Mouse (Mus musculus): ENCODE measurements around the gene Tnpo2. TPM values are rescaled to one million over a fixed set of nuclear protein-coding genes. Genes with fewer than 3 reads are reported as not detected.

Tnpo2 gene
- polyA plus RNA-seq, 1 experiment from 2014 or later, result 46.4 TPM

DNA sequence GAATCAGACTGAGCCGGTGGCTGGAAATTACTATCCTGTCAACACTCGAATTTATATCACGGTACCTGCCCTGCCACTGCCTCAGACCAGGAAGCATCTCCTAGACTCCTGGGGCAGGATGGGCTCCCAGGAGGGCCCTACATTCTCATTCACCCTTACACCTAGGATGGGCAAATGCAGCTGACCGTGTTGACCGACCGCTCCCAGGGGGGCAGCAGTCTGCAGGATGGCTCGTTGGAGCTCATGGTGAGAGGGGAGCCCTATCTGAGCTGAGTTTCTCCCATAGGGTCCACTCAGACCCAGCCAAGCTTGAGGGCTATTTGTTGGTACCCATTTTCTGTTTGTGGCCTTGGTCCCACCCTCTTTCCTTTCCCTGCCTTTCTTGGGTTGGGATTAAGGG is 58.9 kb downstream of the Tnpo2 start:
- 94% methylated on average over 7 of the region's 7 CpGs for WGBS
- no peak for ATAC-seq
- H3K36me3 ChIP-seq (ENCODE audit: poor library complexity, severe bottlenecking), result peaks cover 67% of the 10 kb centered on the region
- no peaks in the 10 kb centered on the region for H3K27me3 ChIP-seq
- no peaks in the 10 kb centered on the region for H3K4me1 ChIP-seq
- H3K9me3 ChIP-seq (replicated peaks), result no peaks in the 10 kb centered on the region
- no peak overlapping the region for H3K4me3 ChIP-seq
- no peak overlapping the region for H3K4me2 ChIP-seq
- no peak overlapping the region for H3K27ac ChIP-seq
- H3K9ac ChIP-seq, result no peak overlapping the region

DNA sequence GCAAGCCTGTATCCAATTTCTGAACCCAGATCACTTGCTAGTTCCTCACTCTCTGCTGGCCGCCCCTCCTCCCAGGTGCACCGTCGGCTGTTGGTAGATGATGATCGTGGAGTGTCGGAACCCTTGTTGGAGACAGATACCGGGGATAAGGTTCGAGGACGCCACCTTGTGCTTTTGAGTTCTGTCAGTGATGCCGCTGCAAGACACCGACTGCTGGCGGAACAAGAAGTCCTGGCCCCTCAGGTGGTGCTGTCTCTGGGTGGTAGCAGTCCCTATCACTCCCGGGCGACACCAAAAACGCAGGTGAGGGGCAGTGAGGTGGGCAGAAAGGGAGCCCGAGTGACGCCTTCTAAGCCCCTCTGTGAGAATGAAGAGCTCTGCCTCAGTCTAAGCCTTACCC is 59.5 kb downstream of the Tnpo2 start:
- Histone ChIP-seq H3K36me3 (ENCODE audit: poor library complexity, severe bottlenecking) (peaks cover 62% of the 10 kb centered on the region), H3K4me1 (no peaks in the 10 kb centered on the region), H3K27me3 (no peaks in the 10 kb centered on the region), H3K27ac (no peak overlapping the region), H3K4me3 (no peak overlapping the region), H3K9me3 (replicated peaks) (no peaks in the 10 kb centered on the region), H3K4me2 (no peak overlapping the region), H3K9ac (no peak overlapping the region)
- WGBS, result 93% methylated on average over 16 of the region's 16 CpGs
- no peak for ATAC-seq

GRCm38 (mm10) chr8:85096850-85097249 is 60.1 kb downstream of the Tnpo2 start:
- H3K4me1 ChIP-seq, result no peaks in the 10 kb centered on the region
- WGBS, result 92% methylated on average over 4 of the region's 4 CpGs
- H3K27ac ChIP-seq, result no peak overlapping the region
- no peaks in the 10 kb centered on the region for H3K9me3 ChIP-seq (replicated peaks)
- H3K36me3 ChIP-seq (ENCODE audit: poor library complexity, severe bottlenecking), result peaks cover 56% of the 10 kb centered on the region
- H3K4me3 ChIP-seq, result no peak overlapping the region
- no peak overlapping the region for H3K9ac ChIP-seq
- no peak for ATAC-seq
- H3K27me3 ChIP-seq, result no peaks in the 10 kb centered on the region
- H3K4me2 ChIP-seq, result no peak overlapping the region

DNA sequence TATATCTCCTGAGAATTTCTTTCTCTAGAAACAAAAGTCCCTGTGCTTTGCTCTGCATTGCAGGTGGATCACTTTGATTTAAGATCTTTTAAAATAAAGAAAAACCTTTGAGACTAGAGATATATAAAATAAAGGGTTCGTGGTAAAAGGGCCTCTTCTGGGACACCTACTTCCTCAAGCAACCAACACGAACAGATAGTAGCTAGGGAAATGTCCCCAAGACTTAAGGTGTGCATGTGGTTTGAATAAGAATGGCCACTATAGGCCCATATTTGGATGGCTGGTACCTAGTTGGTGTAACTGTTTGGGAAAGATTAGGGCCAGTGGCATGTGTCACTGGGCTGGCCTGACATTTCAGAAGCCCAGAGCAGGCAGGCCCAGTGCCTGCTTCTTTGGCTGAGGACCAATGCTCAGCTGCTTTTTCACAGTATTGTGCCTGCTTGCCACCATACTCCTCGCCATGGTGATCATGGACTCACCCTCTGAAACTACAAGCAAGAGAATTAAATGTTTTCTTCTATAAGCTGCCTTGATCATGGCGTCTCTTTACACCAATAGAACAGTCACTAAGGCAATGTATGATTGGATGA is 63.5 kb downstream of the Tnpo2 start:
- no peak overlapping the region for H3K9ac ChIP-seq
- WGBS, result 84% methylated on average over 4 of the region's 4 CpGs
- H3K27me3 ChIP-seq, result no peaks in the 10 kb centered on the region
- H3K4me2 ChIP-seq, result no peak overlapping the region
- H3K4me3 ChIP-seq, result no peak overlapping the region
- no peak overlapping the region for H3K27ac ChIP-seq
- no peak for ATAC-seq
- H3K36me3 ChIP-seq (ENCODE audit: poor library complexity, severe bottlenecking), result peaks cover 38% of the 10 kb centered on the region
- H3K4me1 ChIP-seq, result no peaks in the 10 kb centered on the region
- no peaks in the 10 kb centered on the region for H3K9me3 ChIP-seq (replicated peaks)

Small RNA genes within 50 kb of the gene (microRNA-seq; reads per million reads assigned to microRNA genes)
- 2.4 reads per million for gene Mir7070

Other genes with a start within 250 kb of the Tnpo2 start
- gene Nfix, start 236.6 kb upstream of the Tnpo2 start, polyA plus RNA-seq (2015; fragmentation: Nextera tagmentation; extraction: Ambion mirVana), result 127 and 145 TPM in 2 replicates
- 7.3 and 8.2 TPM in 2 replicates for gene Dand5, start 214.1 kb upstream of the Tnpo2 start, polyA plus RNA-seq (2015; fragmentation: Nextera tagmentation; extraction: Ambion mirVana)
- 42.6 and 47.0 TPM in 2 replicates for gene Gadd45gip1, start 205.4 kb upstream of the Tnpo2 start, polyA plus RNA-seq (2015; fragmentation: Nextera tagmentation; extraction: Ambion mirVana)
- 93.9 and 114 TPM in 2 replicates for gene Rad23a, start 196.2 kb upstream of the Tnpo2 start, polyA plus RNA-seq (2015; fragmentation: Nextera tagmentation; extraction: Ambion mirVana)
- gene Calr, start 190.0 kb upstream of the Tnpo2 start, polyA plus RNA-seq (2015; fragmentation: Nextera tagmentation; extraction: Ambion mirVana), result 549 and 569 TPM in 2 replicates
- 123 and 127 TPM in 2 replicates for gene Farsa, start 179.9 kb upstream of the Tnpo2 start, polyA plus RNA-seq (2015; fragmentation: Nextera tagmentation; extraction: Ambion mirVana)
- gene Syce2, start 164.8 kb upstream of the Tnpo2 start, polyA plus RNA-seq (2015; fragmentation: Nextera tagmentation; extraction: Ambion mirVana), result 80.3 and 85.1 TPM in 2 replicates
- gene Gcdh, start 143.0 kb upstream of the Tnpo2 start, polyA plus RNA-seq (2015; fragmentation: Nextera tagmentation; extraction: Ambion mirVana), result 33.2 and 34.2 TPM in 2 replicates
- gene Klf1, start 135.0 kb upstream of the Tnpo2 start, polyA plus RNA-seq (2015; fragmentation: Nextera tagmentation; extraction: Ambion mirVana), result 0.74 and 1.2 TPM in 2 replicates
- 6.9 and 9.4 TPM in 2 replicates for gene Dnase2a, start 128.4 kb upstream of the Tnpo2 start, polyA plus RNA-seq (2015; fragmentation: Nextera tagmentation; extraction: Ambion mirVana)
- gene Mast1, start 99.6 kb upstream of the Tnpo2 start, polyA plus RNA-seq (2015; fragmentation: Nextera tagmentation; extraction: Ambion mirVana), result 31.6 and 37.3 TPM in 2 replicates
- 1.2 and 1.8 TPM in 2 replicates for gene Rtbdn, start 89.9 kb upstream of the Tnpo2 start, polyA plus RNA-seq (2015; fragmentation: Nextera tagmentation; extraction: Ambion mirVana)
- not detected in 2 replicates for gene Gm49661, start 67.5 kb upstream of the Tnpo2 start, polyA plus RNA-seq (2015; fragmentation: Nextera tagmentation; extraction: Ambion mirVana)
- gene Prdx2, start 67.3 kb upstream of the Tnpo2 start, polyA plus RNA-seq (2015; fragmentation: Nextera tagmentation; extraction: Ambion mirVana), result 1,640 and 1,662 TPM in 2 replicates
- gene Rnaseh2a, start 67.1 kb upstream of the Tnpo2 start, polyA plus RNA-seq (2015; fragmentation: Nextera tagmentation; extraction: Ambion mirVana), result 119 and 124 TPM in 2 replicates
- gene Junb, start 58.2 kb upstream of the Tnpo2 start, polyA plus RNA-seq (2015; fragmentation: Nextera tagmentation; extraction: Ambion mirVana), result 3.4 and 4.2 TPM in 2 replicates
- 16.8 and 21.5 TPM in 2 replicates for gene Hook2, start 46.3 kb upstream of the Tnpo2 start, polyA plus RNA-seq (2015; fragmentation: Nextera tagmentation; extraction: Ambion mirVana)
- not detected in 2 replicates for gene Best2, start 22.4 kb upstream of the Tnpo2 start, polyA plus RNA-seq (2015; fragmentation: Nextera tagmentation; extraction: Ambion mirVana)
- gene Asna1, start 11.6 kb upstream of the Tnpo2 start, polyA plus RNA-seq (2015; fragmentation: Nextera tagmentation; extraction: Ambion mirVana), result 166 and 168 TPM in 2 replicates
- gene Trir, start 10.1 kb upstream of the Tnpo2 start, polyA plus RNA-seq (2015; fragmentation: Nextera tagmentation; extraction: Ambion mirVana), result 125 and 154 TPM in 2 replicates
- gene Fbxw9, start 23.1 kb downstream of the Tnpo2 start, polyA plus RNA-seq (2015; fragmentation: Nextera tagmentation; extraction: Ambion mirVana), result 39.4 and 49.1 TPM in 2 replicates
- 0.88 and 0.93 TPM in 2 replicates for gene Gm5741, start 31.1 kb downstream of the Tnpo2 start, polyA plus RNA-seq (2015; fragmentation: Nextera tagmentation; extraction: Ambion mirVana)
- gene Dhps, start 34.8 kb downstream of the Tnpo2 start, polyA plus RNA-seq (2015; fragmentation: Nextera tagmentation; extraction: Ambion mirVana), result 79.5 TPM in 2 replicates
- gene Wdr83os, start 43.8 kb downstream of the Tnpo2 start, polyA plus RNA-seq (2015; fragmentation: Nextera tagmentation; extraction: Ambion mirVana), result 136 and 137 TPM in 2 replicates
- 52.9 and 57.8 TPM in 2 replicates for gene Wdr83, start 44.4 kb downstream of the Tnpo2 start, polyA plus RNA-seq (2015; fragmentation: Nextera tagmentation; extraction: Ambion mirVana)
- 14.6 and 14.7 TPM in 2 replicates for gene Man2b1, start 46.4 kb downstream of the Tnpo2 start, polyA plus RNA-seq (2015; fragmentation: Nextera tagmentation; extraction: Ambion mirVana)
- gene Zfp791, start 86.2 kb downstream of the Tnpo2 start, polyA plus RNA-seq (2015; fragmentation: Nextera tagmentation; extraction: Ambion mirVana), result 2.1 and 2.3 TPM in 2 replicates
- gene Cks1brt, start 115.0 kb downstream of the Tnpo2 start, polyA plus RNA-seq (2015; fragmentation: Nextera tagmentation; extraction: Ambion mirVana), result not detected in 2 replicates
- not detected in 2 replicates for gene Olfr371, start 189.1 kb downstream of the Tnpo2 start, polyA plus RNA-seq (2015; fragmentation: Nextera tagmentation; extraction: Ambion mirVana)

Data from forebrain, embryonic 13.5 days (tissue).